Mouse (Mus musculus) cerebellum, postnatal 14 days (tissue): ENCODE measurements around the gene Fkbp15.

Experiments used
- DNase-seq, 2 experiments: peaks; one replicate each; pipeline ENCODE4 v3.0.0; 2021; ENCODE audit warnings: mixed read lengths in 2 of 2

Gene Fkbp15

DNA sequence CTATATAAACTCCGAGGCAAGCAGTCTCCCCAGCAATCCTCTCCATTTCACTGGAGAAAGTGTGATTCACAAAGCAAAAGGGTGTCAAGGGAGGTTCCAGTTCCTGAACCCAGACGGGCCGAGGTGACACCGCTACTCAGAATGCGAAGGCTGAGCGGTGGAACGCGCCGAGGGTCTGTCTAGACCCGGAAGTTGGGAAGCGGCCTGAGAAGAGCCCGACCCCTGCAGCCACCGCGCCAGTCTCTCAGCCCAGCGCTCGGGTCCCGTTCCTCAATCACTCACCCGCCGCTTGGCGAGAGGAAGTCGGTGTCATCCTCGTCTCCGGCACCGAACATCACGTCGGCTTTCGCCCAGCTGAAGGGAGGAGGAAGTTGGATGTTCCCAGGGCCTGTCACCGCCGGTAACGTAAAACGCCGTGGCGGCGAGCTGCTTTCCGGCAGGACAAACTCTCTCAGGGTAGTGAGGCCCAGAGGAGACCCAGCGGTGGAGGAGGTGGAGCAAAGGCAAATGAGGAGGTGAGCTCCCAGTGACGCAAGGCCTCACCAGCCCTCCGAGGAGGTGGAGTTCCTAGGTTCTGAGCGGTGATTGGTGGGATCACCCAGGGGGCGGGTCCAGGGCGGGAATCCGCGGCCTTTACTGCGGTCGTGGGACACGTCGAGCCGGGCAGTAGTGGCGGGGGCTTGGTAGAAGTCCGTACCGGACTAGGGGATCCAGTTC, at the start of gene Fkbp15, which contains the start of gene Slc31a1:
Fkbp15 (minus strand) TSS at position 461 of the 717 bp plus-strand sequence.
Slc31a1 (plus strand) TSS at position 640 of the 717 bp plus-strand sequence.
- DNase-seq = peak; percentile 95 to 97

DNA sequence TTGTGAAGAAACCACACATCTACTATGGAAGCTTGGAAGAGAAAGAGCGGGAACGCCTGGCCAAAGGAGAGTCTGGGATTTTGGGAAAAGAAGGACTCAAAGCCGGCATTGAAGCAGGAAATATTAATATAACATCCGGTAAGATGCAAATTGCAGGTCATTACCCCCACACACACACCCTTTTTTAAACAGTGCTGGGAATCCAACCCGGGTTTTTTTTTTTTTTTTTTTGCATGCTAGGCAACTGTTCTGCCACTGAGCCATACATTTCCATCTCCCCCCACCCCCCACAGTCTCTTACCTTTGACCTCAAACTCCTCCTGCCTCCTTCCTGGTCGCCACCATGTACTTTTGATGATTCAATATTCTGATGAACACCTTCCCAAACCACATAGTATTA, 49.3 kb upstream of the Fkbp15 start:
- no peak for DNase-seq

DNA sequence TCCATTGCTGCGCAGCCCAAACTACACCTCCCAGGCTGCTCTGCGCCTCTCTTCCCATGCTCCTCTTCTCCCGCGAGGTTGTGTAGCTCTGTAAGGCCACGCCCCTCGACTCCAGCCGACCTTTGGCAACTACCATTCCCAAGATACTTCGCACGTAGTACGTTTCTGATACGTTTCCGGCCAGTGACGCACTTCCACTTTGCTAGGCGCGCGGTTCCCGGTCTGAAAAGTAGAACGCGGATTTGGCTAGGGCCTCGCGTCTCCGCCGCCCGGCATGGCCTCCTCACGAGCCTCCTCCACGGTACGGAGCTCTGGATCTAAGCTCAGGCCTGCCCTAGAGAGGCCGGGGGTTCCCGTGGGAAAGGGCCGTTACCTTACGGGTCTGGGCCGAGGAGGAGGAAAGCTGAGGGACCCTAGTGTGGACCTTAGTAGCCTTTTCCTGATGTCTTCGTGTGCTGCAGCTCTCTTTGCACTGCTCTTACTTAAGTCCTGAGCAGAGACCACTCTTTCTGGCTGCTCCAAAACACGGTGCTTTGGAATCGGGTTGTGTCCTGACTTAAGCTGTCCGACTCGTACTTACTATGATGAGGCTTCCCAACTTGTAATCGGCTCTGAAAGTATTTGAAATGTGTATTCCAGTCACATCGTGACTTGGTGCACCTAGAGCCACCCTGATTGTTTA, 48.4 kb upstream of the Fkbp15 start, which contains the start of the genes Cdc26 and Prpf4:
Cdc26 (minus strand) TSS at position 42 of the 682 bp plus-strand sequence.
Prpf4 (plus strand) TSS at position 197 of the 682 bp plus-strand sequence.
- peak; percentile 98 for DNase-seq

DNA sequence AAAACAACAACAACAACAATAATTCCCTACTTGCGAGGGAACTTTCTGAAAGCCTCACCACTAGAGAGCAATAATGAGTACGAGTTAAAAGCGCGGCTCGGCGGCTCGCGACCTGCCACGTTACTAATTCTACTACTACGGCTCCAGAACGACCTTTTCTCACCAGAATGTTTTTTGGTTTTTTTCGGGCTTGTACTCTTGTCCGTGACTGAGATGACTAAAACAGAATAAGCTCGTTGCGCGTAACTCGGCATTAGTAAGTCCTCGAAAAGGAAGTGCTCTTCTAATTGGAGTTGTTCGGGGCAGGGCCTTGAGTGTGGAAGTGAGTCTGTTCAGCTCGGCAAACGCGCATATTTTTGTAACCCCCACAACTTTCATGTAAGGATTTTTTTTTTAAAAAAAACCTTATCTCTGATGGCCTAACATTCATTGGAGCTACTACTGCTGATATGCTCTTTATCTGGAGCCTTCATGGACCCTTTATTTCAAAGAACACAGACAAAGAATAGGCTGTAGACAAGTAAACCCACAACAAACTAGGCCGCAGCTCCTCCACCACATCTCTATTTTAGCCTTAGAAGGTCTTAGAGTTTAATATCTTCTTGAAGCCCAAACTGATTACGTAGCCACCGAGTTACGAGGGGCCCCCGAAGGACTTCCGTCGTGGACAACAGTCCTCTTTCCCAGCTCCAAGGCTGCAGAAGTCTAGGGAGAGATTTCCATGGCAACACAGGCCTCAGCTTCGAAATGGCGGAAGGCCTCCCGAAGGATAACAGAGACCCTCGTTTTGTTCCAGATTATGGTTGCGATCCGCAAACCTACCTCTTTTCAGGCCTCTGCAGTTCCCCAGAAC, 47.6 kb upstream of the Fkbp15 start:
- DNase-seq = peak; percentile 58 to 68

DNA sequence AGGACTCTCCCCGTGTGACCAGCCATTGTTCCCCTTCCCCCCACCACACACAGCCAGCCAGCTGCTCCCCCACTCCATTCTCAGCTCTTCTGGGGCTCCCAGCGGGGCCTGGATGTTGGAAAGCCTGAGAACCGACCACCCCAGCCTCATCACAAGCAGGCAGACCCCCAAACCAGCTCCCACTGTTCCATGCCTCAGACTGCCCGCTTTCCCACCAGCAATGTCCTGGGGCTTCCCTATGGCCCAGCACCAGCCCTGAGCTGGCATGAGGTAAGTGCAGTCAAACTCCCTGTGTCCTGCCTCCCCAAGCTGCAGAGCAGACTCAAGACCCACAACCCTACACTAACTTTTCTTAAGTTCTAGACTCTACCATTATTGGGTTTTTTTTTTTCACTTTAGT, 45.8 kb upstream of the Fkbp15 start:
- DNase-seq = no peak

DNA sequence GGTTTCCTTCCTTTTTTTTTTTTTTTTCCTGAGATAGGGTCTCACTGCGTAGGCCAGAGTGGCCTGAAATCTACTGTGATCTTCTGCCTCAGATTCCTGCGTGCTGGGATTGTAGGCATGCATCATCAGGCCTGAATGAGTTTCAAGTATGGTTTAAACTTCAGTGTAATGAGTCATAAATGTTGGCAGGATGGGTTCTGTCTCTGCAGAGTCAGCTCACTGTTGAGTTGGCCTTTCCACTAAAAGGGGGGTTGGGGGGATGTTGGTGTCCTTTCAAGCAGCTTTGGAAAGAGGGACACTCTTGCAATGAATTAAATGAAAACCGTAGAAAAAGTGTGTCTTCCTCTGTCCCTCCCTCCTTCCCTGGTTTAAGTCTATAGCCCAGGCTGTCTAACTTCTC, 38.6 kb upstream of the Fkbp15 start:
- no peak for DNase-seq

DNA sequence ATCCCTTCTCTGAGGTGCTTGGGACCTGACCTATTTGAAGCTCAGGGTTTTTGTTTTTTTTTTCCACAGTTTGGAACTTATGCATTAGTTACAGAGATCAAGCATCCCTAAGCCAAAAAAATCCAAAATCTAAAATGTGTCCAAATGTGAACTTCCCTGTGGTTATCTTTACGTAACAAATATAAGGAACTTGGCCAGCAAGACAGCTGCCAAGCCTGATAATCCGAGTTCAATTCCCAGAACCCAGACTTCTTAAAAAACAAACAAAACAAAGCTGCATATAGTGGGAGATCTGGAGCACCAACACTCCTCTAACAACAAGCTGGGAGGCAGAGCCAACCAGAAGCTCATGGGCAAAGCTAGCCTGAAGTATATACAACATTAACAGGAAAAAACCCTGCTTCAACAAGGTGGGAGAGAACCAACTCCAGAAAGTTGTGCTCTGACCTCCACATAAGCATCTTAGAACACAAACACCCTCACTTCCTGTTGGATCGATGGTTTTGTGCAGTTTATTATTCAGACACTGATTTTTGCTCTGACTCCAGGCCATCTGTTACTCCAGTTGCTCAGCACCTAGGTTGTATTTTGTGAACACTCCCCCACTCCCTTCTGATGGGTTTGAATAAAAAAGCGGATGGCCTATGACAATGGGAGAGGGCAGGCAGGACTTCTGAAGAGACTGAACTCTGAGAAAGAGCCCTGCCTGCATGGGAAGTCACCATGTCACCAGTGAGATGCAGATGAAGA, 37.4 kb upstream of the Fkbp15 start:
- DNase-seq = no peak

DNA sequence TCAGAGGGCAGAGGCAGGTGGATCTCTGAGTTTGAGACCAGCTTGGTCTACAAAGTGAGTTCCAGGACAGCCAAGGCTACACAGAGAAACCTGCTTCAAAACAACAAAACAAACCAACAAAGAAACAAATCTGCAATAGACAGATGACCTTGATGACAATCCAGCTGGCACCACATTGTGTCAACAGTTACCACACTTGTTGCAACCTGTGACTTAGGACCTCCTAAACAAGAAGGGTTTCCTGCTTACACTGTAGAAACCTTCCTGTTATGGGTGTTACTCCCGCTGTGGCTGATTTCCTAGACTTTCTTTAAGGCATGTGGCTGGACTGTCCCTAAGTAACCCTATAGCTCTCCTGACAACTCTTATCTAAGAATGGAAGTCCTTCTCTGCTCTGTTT, 35.5 kb upstream of the Fkbp15 start:
- no peak for DNase-seq

DNA sequence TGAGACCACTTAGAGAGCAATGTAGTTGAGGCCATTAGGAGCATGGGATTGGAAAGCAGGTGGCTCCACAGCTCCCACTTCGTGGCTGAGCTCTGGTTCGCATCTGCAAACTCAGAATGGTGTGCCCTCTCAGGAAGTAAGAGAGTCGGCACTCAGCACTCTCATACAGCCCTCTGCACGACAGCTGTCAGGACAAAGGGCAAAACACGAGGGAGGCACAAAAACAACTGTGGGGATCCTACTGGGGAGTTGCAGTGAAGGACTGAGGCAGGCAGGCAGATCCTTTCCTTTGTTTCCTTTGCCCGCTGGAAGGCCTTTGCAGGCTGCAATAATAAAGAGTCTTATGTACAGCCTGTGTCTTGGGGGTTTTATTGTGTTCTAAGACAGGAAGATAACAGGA, 33.1 kb upstream of the Fkbp15 start:
- DNase-seq = no peak

DNA sequence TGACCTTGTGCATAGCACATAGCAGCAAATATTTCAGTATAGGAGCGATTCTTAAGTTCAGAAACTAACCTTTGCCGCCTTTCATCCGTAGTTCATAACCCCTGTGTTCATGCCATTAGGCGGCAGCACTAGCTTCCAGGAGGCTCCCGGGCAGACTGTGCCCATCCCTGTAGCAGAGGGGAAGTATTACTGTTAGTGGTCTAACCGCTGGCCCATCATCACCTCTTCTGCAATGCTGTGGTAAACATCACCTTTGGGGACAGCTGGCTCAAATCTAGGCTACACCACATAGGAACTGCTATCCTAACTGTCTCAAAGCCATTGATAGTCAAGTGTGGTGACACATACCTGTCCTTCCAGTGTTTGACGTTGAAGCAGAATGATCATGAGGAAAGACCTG, 31.5 kb upstream of the Fkbp15 start:
- DNase-seq = no peak

DNA sequence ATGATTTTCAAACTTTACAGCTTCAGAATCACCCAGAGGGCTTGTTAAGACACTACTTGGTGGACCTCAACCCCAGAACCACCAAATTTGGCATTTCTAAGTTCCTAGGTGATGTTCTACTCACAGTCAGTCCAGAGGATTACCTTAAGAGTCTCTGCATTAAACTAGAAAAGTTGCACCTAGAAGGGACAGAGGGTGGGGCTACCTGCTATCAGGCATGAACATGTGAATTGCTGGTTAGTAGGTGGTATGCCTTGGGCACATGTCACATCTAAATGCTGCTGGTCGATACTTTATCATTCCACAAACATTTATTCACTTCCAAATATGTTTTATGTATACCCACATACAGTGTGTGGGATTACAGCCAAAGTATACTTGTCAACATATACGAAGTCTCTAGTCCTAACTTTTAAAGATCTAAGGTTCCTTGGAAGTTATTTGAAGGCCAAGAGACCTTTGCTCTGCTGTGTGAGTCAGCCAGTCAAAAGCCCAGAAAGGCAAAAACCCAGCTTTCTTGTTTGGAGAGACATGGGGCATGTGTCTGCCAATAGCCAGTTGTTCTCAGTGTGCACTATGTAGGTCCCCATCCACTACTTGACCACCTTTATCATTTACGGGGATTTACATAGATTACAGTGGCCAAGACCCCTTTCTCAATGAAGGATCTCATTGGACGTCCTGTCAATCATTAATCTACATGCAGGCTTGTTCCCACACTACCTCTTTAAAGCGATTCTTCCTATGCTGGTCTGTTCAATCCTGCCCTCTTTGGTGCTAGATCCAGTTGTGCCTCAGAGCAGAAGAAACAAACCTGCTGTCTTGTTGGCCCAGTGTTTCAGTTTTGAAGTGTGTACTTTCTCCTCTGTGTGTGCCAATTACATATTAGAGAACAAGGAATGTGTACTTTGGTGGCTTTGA, 29.5 kb upstream of the Fkbp15 start:
- DNase-seq = no peak

DNA sequence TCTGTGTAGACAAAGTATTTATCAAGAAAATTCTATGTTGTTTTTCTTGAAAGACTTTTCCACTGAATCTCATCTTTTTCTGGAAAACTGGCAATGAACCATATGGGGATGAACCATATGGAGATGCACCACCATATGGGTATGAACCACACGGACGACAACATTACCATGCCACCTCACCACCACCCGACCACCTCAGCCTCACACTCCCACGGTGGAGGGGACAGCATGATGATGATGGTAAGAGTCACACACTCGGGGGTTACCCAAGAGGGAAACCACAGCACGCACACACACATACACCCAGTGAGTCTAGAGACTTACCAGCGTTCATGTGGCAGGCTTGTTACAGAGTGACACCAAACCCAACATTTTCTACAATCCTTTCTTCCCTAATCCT, 25.1 kb upstream of the Fkbp15 start:
- DNase-seq = no peak

DNA sequence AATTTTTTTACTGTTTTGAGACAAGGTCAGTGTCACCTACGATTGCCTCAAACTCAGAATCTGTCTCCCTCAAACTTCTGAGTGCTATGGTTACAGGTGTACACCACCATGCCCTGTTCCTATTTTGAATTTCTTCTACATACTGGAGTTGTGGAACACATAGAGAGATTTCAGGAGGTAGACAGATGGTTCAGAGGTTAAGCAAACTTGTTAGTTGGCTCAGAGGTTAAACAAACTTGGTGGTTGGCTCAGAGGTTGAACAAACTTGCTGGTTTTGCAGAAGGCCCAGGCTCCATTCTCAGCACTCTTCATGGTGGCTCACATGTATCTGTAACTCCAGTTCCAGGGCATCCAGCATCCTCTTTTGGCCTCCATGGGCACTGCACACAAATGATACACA, 23.8 kb upstream of the Fkbp15 start:
- no peak for DNase-seq

DNA sequence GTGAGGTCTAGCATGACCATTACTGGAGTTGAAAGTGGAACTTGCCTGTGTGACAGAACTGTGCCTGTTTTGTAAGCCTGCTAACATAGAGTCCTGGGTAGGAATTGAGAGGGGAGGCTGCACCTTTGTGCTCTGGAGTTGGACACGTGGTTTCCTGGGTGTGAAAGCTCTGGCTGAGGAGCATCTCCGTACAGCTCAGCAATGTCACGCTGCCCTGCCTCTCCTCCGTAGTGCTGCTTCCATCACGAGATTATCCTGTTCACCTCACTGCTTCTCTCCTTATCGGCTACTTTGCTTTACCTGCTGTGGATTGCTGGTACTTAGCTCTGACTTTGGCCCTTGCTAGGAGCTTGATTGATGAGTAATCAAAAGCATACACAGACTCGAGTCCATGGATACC, 23.4 kb upstream of the Fkbp15 start:
- DNase-seq = no peak

DNA sequence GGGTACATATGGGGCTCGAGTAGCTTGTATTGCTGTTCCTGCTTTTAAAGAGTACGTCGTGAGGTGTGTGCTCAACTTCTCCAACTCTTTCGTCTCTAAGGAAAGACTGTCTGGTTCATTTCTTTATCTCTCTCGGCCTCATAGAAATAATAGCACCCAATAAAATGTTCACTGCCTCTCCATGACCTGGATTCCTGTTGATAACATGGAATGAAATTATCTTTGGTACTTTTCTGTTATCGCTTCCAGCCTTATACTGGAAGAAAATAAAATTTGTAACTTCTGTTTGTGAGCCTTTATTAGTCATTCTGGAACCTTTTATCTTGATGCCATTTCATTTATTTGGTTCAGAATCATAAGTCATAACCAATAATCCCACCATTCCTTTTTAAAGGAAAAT, 22.9 kb upstream of the Fkbp15 start:
- DNase-seq = no peak

DNA sequence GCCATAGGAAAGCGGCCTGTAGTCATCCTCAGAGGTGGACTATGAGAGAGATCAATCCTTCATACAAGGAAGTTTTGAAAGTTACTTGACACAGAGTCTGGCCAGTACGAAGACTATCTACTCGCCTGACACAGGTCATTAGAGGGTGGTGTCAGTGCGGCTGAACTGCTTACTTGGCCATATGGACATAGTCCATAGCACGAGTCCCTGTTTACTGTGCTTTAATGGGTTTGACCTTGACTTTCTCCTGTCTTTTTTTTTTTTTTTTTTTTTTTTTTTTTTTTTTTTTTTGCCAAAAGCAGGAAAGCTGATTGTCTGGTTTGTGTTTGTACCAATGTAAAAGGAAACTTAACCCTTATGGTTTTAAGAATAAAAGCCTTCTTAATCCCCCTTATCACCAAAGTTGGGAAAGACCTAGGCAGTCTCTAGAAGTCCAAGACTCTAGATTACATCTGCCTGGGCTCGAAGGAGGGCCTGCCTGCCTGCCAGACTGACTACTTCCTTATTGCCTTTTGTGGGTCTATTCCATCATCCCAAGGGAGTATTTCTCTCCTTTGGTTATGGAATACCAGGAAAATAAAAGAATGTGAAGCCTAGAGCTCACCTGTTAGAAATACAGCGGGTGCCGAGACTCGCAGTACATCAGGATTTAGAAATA, 19.5 kb upstream of the Fkbp15 start:
- DNase-seq = no peak

DNA sequence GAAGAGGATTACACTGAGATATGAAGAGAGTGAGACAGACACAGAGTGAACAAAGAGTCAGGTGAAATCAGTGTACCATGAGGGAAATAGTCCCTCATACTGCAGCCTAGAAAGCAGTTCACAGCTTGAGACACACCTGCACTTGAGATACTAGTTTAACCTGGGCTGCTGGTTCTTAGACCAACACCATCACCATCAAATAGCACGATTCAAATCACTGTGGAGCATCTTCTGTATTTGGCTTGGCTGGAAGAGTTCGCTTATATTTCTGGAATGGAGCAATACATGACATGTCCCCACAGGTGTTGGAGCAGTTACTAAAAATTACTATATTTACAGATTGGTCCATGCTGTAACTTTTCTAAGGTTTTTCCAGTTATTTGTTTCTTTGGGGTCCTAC, 15.8 kb upstream of the Fkbp15 start:
- DNase-seq = no peak

DNA sequence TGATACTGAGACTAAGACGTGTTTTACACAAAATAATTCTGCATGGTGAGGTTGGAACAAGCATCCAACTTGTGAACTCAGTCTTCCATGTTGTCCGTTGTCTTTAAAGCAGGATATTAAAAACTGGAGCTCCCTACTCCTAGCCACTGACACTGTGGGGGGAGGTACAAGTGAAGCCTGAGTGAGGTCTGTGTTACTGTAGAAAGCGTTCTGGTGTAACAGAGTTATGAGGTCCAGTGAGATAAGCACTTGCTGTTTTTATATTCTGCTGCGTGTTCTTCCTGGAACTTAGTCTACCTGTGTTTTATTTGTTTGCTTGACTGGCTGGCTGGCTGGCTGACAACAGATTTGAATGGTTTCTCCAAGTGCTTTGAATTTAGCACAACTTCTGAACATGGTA, 14.0 kb upstream of the Fkbp15 start:
- no peak for DNase-seq

DNA sequence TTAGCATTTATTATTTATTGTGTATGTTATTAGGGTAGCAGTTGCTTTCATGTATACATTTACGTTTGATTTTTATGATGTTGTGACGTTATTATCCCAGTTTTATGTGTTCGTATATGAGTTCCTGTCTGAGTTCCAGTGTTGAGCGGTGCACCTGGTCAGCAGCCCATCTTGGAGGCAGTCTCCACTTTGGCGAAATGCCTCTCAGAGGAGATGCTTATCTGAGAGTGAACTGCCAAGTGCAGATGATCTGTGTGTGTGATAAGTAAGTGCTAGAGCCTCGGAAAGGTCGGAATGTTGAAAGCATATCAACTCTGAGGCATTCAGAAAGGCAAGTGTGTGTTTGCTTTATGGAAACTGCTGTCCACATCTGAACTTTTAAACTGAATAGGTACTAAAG, 13.3 kb upstream of the Fkbp15 start:
- no peak for DNase-seq

DNA sequence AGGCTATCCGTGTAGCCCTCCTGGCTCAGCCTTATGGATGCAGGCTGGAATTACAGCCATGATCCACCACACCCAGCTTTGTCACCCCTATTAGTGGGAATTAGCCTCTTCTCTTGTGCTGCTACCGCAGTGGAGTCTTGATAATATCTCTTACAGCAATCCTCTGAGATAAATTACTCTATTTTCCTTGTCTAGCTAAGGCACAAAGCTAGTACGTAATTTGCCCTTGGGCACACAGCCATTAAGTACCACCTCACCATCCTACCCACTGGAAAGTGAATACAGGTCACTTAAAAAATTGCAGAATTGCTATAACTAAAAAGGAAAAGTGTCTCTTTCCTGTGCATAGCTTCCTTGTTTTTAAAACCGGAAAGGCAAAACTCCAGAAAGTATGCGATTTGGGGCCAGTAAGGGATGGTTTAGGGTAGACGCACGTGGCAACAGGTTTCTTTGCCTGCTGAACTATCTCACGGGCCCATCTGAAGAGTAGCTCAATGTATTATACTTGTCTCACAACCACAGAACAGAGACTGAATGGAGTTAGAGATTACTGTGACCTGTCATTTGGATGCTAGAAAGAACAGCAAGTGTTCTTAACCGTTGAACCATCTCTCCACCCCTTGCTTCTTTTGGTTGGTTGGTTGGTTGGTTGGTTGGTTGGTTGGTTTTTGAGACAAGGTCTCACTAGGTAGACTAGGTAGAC, 12.6 kb upstream of the Fkbp15 start:
- no peak for DNase-seq
